Mouse (Mus musculus) ES-Bruce4 (cell line): ENCODE results near the gene Gpr171. TPM values are rescaled to one million over a fixed set of nuclear protein-coding genes. Genes with fewer than 3 reads are reported as not detected.

ENCODE experiments used
- H3K27ac ChIP-seq: 2 replicates; pipeline ENCODE4 v1.5.1; 2012; ENCODE audit warnings: low read length, inconsistent platforms; ENCODE audit not compliant: insufficient read depth
- H3K27me3 ChIP-seq: 2 replicates; pipeline ENCODE4 v1.6.1; 2012; ENCODE audit warnings: mild to moderate bottlenecking, low read length, inconsistent platforms; ENCODE audit not compliant: control insufficient read depth, poor library complexity, insufficient read depth, severe bottlenecking
- H3K36me3 ChIP-seq: 2 replicates; pipeline ENCODE4 v1.6.1; 2012; ENCODE audit warnings: inconsistent platforms, mild to moderate bottlenecking, low read length, moderate library complexity; ENCODE audit not compliant: control insufficient read depth, poor library complexity, insufficient read depth, severe bottlenecking
- H3K4me1 ChIP-seq: one replicate; pipeline ENCODE4 v1.8.1; 2011; ENCODE audit warnings: low read length; ENCODE audit not compliant: control insufficient read depth, insufficient read depth
- H3K4me3 ChIP-seq: 2 replicates; pipeline ENCODE4 v1.5.1; 2011; ENCODE audit warnings: low read depth, mild to moderate bottlenecking, low read length
- H3K9ac ChIP-seq: 2 replicates; pipeline ENCODE4 v1.6.1; 2012; ENCODE audit warnings: low read depth, mild to moderate bottlenecking, inconsistent platforms; ENCODE audit not compliant: poor library complexity, severe bottlenecking
- H3K9me3 ChIP-seq: replicated peaks from 2 replicates; pipeline ENCODE4 v1.6.1; 2012; ENCODE audit warnings: mild to moderate bottlenecking, low read length, inconsistent platforms; ENCODE audit not compliant: control insufficient read depth, poor library complexity, insufficient read depth, severe bottlenecking
- CTCF ChIP-seq: IDR thresholded peaks from one replicate; pipeline ENCODE4 v1.8.1; 2011; ENCODE audit warnings: low read depth, low read length
- EP300 ChIP-seq: IDR thresholded peaks from 2 replicates; pipeline ENCODE4 v1.6.1; 2011; ENCODE audit warnings: low read depth, low read length; ENCODE audit not compliant: insufficient read depth
- POLR2A ChIP-seq: IDR thresholded peaks from one replicate; pipeline ENCODE4 v1.8.1; 2011; ENCODE audit warnings: low read length; ENCODE audit not compliant: insufficient read depth
- polyA plus RNA-seq: library from polyadenylated mRNA; stranded (reverse); fragments of >200 nt; gene quantifications from 2 replicates; pipeline ENCODE4 v1.2.4, GENCODE M21; 2011; ENCODE audit warnings: low read depth; ENCODE audit not compliant: missing spikeins, insufficient read depth, insufficient read length

Gpr171 gene
- polyA plus RNA-seq, 1 experiment, result not detected

DNA sequence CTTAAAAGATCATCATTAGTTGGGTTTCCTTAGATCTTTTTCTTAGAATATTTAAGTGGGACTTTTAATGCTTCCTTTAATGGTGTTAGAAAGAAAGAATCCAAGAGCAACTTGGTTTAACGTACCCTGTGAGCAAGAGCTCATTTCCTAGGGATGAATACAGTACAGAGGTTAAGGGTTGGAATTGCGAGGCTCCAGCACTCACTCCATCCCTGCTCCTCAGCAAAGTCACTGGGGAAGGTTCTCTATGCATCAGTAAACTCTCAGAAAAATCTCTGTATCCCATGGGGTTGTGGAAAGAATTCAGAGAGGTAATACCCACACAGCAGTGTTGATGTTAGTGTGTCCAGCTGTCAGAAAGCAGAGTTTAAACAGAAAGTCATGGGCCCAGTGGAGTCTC lies 38.5 kb upstream of the Gpr171 start:
- TF ChIP-seq EP300 (no peak), POLR2A (no peak), CTCF (no peak)
- Histone ChIP-seq H3K27ac (no peak overlapping the region), H3K4me3 (no peak overlapping the region), H3K4me1 (no peaks in the 10 kb centered on the region), H3K36me3 (no peaks in the 10 kb centered on the region), H3K27me3 (no peaks in the 10 kb centered on the region), H3K9ac (no peak overlapping the region), H3K9me3 (no peaks in the 10 kb centered on the region)

DNA sequence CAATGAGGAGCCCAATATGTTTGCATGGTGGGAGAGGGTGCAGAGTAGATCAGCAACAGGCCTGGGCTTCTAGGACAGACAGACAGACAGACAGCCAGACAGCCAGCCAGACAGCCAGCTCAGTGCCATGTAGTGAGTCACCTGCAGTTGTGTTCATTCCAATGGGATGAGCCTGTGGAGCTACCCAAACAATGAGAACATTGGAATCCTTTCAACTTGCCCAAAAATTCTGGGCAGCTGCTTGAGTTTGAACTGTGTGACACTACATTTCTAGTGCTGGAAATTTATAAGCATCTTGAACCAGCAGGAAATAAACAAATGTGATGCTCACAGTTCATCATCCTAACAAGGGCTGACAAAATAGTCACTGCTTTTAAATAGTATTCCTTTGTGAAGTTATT lies 38.0 kb upstream of the Gpr171 start:
- Histone ChIP-seq H3K4me1 (no peaks in the 10 kb centered on the region), H3K27ac (no peak overlapping the region), H3K36me3 (no peaks in the 10 kb centered on the region), H3K27me3 (no peaks in the 10 kb centered on the region), H3K9me3 (no peaks in the 10 kb centered on the region), H3K4me3 (no peak overlapping the region), H3K9ac (no peak overlapping the region)
- TF ChIP-seq CTCF, result no peak
- no peak for TF ChIP-seq POLR2A
- no peak for TF ChIP-seq EP300

DNA sequence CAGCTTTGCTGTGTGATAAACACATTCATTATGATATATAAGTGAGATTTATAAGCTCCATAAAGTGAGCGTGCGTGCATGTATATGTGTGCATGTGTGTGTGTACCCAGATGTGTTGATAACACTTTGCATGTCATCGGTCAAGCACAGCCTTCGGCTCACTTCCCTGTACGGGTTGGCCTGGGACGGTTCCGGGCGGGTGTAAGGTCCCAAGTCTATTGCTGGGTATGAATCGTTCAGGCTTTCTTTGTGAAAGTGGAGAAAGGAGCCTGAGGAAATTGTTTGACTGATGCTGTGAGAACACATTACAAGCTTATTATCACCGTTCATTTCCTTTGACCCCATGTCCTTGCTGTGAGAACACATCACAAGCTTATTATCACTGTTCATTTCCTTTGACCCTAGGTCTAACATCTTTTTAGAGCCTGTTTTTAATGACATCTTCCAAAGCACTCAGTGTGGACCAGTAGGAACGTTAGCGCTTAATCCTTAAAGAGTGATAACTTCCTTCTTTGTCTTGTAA lies 37.4 kb upstream of the Gpr171 start:
- Histone ChIP-seq H3K4me1 (no peaks in the 10 kb centered on the region), H3K27ac (no peak overlapping the region), H3K9me3 (no peaks in the 10 kb centered on the region), H3K9ac (no peak overlapping the region), H3K36me3 (no peaks in the 10 kb centered on the region), H3K27me3 (no peaks in the 10 kb centered on the region), H3K4me3 (no peak overlapping the region)
- TF ChIP-seq EP300 (no peak), POLR2A (no peak), CTCF (no peak)

DNA sequence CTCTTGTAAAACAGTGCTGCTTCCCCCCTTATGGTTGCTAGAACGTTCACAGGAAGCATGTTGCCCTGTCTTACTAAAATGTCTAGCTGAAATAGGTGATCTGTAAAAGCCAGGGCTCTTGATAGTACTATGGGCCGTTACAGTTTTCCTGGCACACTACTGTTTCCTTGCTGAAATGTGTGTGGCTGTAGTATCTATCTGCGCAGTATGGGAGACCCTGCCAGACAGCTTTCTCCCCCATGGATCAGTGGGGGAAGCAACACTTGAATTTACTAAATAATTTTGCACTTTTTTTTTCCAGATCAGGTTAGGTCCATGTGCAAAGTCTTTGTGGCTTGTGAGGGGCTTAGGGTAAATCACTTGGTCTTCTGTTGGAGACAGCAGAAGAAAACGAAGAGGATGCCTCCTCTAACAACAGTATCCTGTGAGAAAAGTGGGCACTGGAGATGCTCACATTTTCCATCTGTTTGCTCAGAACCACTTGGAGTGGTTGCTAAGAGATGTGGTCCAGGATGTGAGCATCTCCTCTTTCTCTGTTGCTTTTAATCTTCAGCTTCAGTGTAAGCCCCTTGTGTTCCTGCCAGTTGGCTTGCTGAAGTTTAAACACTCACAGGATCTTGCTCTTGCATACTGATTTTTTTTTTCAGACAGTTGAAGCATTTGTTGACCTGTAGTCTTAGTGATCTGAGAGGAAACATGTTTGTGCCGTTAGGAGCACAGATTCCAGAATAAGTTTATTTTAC lies 34.5 kb upstream of the Gpr171 start:
- Histone ChIP-seq H3K27me3 (no peaks in the 10 kb centered on the region), H3K36me3 (no peaks in the 10 kb centered on the region), H3K4me1 (no peaks in the 10 kb centered on the region), H3K4me3 (no peak overlapping the region), H3K9me3 (no peaks in the 10 kb centered on the region), H3K9ac (no peak overlapping the region), H3K27ac (no peak overlapping the region)
- TF ChIP-seq EP300, result no peak

DNA sequence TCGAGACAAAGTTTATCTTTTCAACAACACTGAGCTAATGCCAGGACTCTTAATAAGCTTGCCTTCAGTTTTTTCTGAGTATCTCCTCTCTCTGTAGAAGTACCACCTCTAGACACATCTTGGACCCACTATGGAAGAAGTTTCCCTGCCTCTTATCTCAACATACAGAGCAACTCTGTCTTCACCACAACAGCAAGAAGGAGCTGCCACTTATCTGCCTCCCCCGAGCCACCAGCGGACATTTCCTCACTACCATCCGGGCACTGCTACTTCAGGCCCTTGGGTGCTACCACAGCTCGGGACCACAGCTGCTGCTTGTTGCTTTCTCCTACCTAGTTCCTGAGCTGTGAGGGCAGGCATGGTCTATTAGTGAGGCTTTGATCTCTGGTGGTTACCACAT lies 31.6 kb upstream of the Gpr171 start:
- TF ChIP-seq EP300 (no peak), POLR2A (no peak), CTCF (no peak)
- H3K9me3 ChIP-seq, result no peaks in the 10 kb centered on the region
- no peak overlapping the region for H3K27ac ChIP-seq
- no peak overlapping the region for H3K9ac ChIP-seq
- no peaks in the 10 kb centered on the region for H3K27me3 ChIP-seq
- no peaks in the 10 kb centered on the region for H3K36me3 ChIP-seq
- H3K4me1 ChIP-seq, result no peaks in the 10 kb centered on the region
- no peak overlapping the region for H3K4me3 ChIP-seq

DNA sequence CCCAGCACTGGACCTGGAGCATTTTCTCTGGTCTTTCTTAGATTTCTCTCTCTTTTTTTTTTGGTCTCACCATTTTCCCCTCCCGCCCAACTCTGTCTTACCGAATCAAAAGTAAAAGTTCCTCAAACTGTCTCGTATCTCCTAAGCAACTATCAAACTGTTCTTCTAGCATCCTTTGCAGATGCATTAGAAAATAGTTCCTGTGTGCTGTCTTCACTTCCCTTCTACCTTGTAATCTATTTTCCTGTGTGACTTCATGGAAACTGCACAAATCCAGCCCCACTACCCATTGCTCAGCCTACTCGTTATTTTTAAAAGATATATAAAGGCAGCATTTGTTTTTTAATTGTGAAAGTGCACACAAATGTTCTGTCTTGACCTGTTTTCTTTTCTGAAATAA lies 30.3 kb upstream of the Gpr171 start:
- H3K4me1 ChIP-seq, result no peaks in the 10 kb centered on the region
- no peak overlapping the region for H3K27ac ChIP-seq
- no peaks in the 10 kb centered on the region for H3K36me3 ChIP-seq
- no peaks in the 10 kb centered on the region for H3K9me3 ChIP-seq
- no peaks in the 10 kb centered on the region for H3K27me3 ChIP-seq
- no peak overlapping the region for H3K4me3 ChIP-seq
- TF ChIP-seq CTCF (no peak), POLR2A (no peak), EP300 (no peak)
- H3K9ac ChIP-seq, result no peak overlapping the region
